Mouse (Mus musculus): ENCODE measurements around the gene Uqcrfs1.

Uqcrfs1 gene

DNA sequence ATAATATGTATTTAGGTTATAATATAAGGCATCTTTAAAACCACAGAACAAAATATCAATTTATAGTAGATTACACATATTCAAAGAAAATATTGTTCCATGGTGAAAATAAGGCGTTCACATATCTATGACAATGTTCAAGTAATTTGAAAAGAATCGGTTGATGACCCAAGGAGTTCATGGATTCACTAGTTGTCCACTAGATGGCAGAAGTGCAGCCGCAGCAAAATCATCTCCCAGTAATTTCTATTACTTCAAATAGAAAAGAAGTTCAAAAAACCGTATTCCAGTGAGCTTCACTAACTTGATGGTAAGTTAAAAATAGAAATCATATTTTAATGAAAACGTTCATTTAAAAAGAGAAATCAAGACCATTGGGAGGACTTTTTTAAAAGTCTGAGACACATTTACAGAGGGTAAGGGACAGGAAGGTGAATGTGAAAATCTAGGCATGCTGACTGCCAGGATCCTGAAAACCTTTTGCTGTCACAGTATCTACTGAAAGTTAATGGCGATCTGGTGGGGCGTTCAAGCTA, 43.2 kb downstream of the Uqcrfs1 start:
- no peak for DNase-seq (ENCODE audit: low spot score in 2 of 2)

Data from thymus, postnatal 10 days (tissue).